Mouse (Mus musculus): ENCODE data around the gene Mtx2. TPM values are rescaled to one million over a fixed set of nuclear protein-coding genes. Genes with fewer than 3 reads are reported as not detected.

The Mtx2 gene
- polyA plus RNA-seq, 1 experiment = 15.7 TPM

- TF ChIP-seq POLR2A (IDR thresholded peaks at IDR 0.05; ENCODE audit: low read depth, low read length) (no peak), CTCF (IDR thresholded peaks at IDR 0.05; ENCODE audit: extremely low read depth, insufficient read depth, insufficient read length, insufficient replicate concordance) (no peak)
- 88% methylated on average over 19 of the region's 19 CpGs for WGBS
- no peaks in the 10 kb centered on the region for H3K27me3 ChIP-seq (ENCODE audit: control insufficient read depth, insufficient read depth, low read length)
- no peak overlapping the region for H3K4me3 ChIP-seq (ENCODE audit: extremely low read depth, insufficient read depth, insufficient read length)
- H3K27ac ChIP-seq (ENCODE audit: insufficient read depth, low read length) = no peak overlapping the region
- no peaks in the 10 kb centered on the region for H3K4me1 ChIP-seq (ENCODE audit: control insufficient read depth, insufficient read depth, insufficient read length)
- no peaks in the 10 kb centered on the region for H3K36me3 ChIP-seq (ENCODE audit: control insufficient read depth, insufficient read depth, low read length)
- no peak for DNase-seq (ENCODE audit: low read depth in 1 of 2, low spot score in 2 of 2)
These were observed 82.0 kb downstream of the Mtx2 start for GRCm38 (mm10) chr2:74907368-74908291.

DNA sequence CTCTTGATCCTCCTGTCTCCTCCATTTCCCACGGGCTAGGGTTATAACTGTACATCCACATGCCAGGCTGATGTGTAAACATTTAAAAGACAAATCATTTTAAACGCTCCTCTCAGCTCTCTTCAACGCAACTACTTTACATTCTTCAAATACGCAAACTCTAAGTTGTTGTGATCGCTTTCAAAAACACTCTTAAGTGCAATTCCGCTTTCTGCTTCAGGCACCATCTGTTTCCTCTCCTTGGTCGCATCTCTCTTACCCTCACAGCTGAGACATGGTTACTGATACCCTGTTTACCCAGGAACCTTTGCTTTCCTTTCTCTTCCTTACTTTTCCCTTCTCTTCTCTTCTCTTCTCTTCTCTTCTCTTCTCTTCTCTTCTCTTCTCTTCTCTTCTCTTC, 86.4 kb downstream of the Mtx2 start:
- WGBS = 33% methylated on average over 7 of the region's 7 CpGs
- Histone ChIP-seq H3K4me1 (ENCODE audit: control insufficient read depth, insufficient read depth, insufficient read length) (no peaks in the 10 kb centered on the region), H3K4me3 (ENCODE audit: extremely low read depth, insufficient read depth, insufficient read length) (no peak overlapping the region), H3K27ac (ENCODE audit: insufficient read depth, low read length) (no peak overlapping the region), H3K36me3 (ENCODE audit: control insufficient read depth, insufficient read depth, low read length) (no peaks in the 10 kb centered on the region), H3K27me3 (ENCODE audit: control insufficient read depth, insufficient read depth, low read length) (no peaks in the 10 kb centered on the region)
- TF ChIP-seq CTCF (IDR thresholded peaks at IDR 0.05; ENCODE audit: extremely low read depth, insufficient read depth, insufficient read length, insufficient replicate concordance) = no peak
- no peak for TF ChIP-seq POLR2A (IDR thresholded peaks at IDR 0.05; ENCODE audit: low read depth, low read length)
- DNase-seq (ENCODE audit: low read depth in 1 of 2, low spot score in 2 of 2) = no peak

DNA sequence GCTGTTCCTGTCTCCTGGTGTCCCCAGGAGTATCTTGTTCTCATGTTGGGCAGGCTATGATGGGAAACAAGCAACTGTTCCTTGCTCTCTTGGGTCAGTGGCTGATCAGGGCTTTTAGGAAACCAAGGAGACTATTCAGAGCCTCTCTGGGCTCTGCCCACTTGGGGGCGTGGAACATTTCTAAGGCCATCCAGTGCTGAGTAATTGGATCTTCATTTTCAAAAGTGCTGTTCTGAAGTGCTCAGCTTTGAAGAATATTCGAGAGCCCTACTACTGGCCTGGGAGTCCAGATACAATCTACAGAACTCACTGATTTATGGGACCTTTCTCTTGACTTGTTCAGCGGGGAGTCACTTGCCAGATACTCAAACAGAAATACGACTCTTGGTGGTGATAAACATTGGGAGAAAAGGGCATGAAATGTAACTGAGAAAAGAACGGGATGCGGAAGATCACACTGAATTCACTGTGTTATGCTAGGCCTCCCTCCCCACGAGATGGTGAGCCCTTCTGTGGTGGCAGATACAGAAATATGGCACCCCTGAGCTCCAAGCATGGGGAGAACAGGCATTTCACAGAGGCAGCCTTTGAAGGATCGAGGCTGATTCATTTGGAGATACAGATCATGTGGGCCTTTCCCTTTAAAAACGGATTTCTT, 92.4 kb downstream of the Mtx2 start:
- Histone ChIP-seq H3K4me1 (ENCODE audit: control insufficient read depth, insufficient read depth, insufficient read length) (no peaks in the 10 kb centered on the region), H3K27ac (ENCODE audit: insufficient read depth, low read length) (no peak overlapping the region), H3K4me3 (ENCODE audit: extremely low read depth, insufficient read depth, insufficient read length) (no peak overlapping the region), H3K27me3 (ENCODE audit: control insufficient read depth, insufficient read depth, low read length) (no peaks in the 10 kb centered on the region), H3K36me3 (ENCODE audit: control insufficient read depth, insufficient read depth, low read length) (no peaks in the 10 kb centered on the region)
- 85% methylated on average over 9 of the region's 9 CpGs for WGBS
- TF ChIP-seq CTCF (IDR thresholded peaks at IDR 0.05; ENCODE audit: extremely low read depth, insufficient read depth, insufficient read length, insufficient replicate concordance) = no peak
- TF ChIP-seq POLR2A (IDR thresholded peaks at IDR 0.05; ENCODE audit: low read depth, low read length) = no peak
- no peak for DNase-seq (ENCODE audit: low read depth in 1 of 2, low spot score in 2 of 2)

DNA sequence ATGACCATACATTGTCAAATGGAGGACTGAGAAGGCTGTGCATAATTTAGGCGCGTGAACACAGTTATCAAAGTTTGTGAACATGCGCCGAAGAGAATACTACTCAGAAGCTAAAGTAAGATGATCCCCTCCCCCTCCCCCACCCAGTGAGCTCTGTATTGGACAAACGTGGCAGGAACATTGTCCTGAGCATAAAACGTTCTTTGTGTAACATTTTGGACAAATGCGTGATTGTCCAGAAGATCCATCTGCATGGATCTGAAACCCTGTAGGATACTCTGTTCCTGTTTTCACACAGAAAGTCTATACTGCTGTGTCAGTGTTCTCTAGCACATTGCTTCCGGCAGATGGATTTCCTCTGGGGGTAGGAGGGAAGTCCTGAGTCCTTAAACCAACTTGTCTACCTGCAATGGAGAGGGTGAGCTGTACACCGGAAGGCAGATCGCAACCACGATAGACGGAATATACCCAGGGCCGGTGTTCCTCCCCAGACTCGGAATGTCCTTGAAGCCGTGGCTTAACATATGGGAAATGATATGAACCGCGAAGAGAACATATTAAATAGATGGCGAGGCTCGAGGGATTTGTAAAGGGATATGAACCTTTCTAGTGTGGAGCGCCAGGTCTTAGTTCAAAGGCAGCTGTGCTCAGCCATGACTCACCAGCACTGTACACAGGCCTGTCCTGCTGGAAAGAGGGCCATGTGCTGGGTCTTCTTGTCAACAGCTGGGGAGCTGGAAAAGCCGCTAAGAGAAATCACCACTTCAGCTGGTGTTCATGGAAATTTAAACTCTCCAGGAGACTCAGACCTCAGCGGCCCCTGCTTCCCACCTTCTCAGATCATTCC, 100.6 kb downstream of the Mtx2 start:
- Histone ChIP-seq H3K27me3 (ENCODE audit: control insufficient read depth, insufficient read depth, low read length) (no peaks in the 10 kb centered on the region), H3K36me3 (ENCODE audit: control insufficient read depth, insufficient read depth, low read length) (no peaks in the 10 kb centered on the region), H3K4me3 (ENCODE audit: extremely low read depth, insufficient read depth, insufficient read length) (no peak overlapping the region), H3K4me1 (ENCODE audit: control insufficient read depth, insufficient read depth, insufficient read length) (no peaks in the 10 kb centered on the region), H3K27ac (ENCODE audit: insufficient read depth, low read length) (no peak overlapping the region)
- no peak for DNase-seq (ENCODE audit: low read depth in 1 of 2, low spot score in 2 of 2)
- 24% methylated on average over 22 of the region's 22 CpGs for WGBS
- TF ChIP-seq POLR2A (IDR thresholded peaks at IDR 0.05; ENCODE audit: low read depth, low read length) (no peak), CTCF (IDR thresholded peaks at IDR 0.05; ENCODE audit: extremely low read depth, insufficient read depth, insufficient read length, insufficient replicate concordance) (no peak)

Other genes starting within 250 kb of the Mtx2 start
- gene Lnpk, start 246.4 kb upstream of the Mtx2 start, polyA plus RNA-seq (2012; rRNA removed) = 2.7 and 3.0 TPM in 2 replicates
- not detected in 2 replicates for gene Evx2, start 166.2 kb upstream of the Mtx2 start, polyA plus RNA-seq (2012; rRNA removed)
- not detected in 2 replicates for gene Hoxd13, start 157.5 kb upstream of the Mtx2 start, polyA plus RNA-seq (2012; rRNA removed)
- not detected in 2 replicates for gene Hoxd12, start 150.8 kb upstream of the Mtx2 start, polyA plus RNA-seq (2012; rRNA removed)
- gene Hoxd11, start 146.2 kb upstream of the Mtx2 start, polyA plus RNA-seq (2012; rRNA removed) = not detected in 2 replicates
- not detected in 2 replicates for gene Hoxd10, start 133.9 kb upstream of the Mtx2 start, polyA plus RNA-seq (2012; rRNA removed)
- gene Hoxd9, start 128.1 kb upstream of the Mtx2 start, polyA plus RNA-seq (2012; rRNA removed) = 0.04 and 0.06 TPM in 2 replicates
- 0.32 and 0.41 TPM in 2 replicates for gene Hoxd8, start 121.2 kb upstream of the Mtx2 start, polyA plus RNA-seq (2012; rRNA removed)
- gene Hoxd3, start 113.9 kb upstream of the Mtx2 start, polyA plus RNA-seq (2012; rRNA removed) = not detected in 2 replicates
- 0.29 and 0.41 TPM in 2 replicates for gene Hoxd4, start 113.9 kb upstream of the Mtx2 start, polyA plus RNA-seq (2012; rRNA removed)
- 0.02 TPM in 1 of 2 replicates, not detected in the other for gene Gm28230, start 99.1 kb upstream of the Mtx2 start, polyA plus RNA-seq (2012; rRNA removed)
- gene Hoxd1, start 62.8 kb upstream of the Mtx2 start, polyA plus RNA-seq (2012; rRNA removed) = not detected in 2 replicates

All from spleen, adult 2 months (tissue).